Mouse (Mus musculus): ENCODE results near the gene Wscd2.

GRCm38 (mm10) chr5:113476816-113477215 lies 13.3 kb upstream of the Wscd2 start:
- TF ChIP-seq EP300 (IDR thresholded peaks at IDR 0.05; ENCODE audit: low read length), result no peak
- TF ChIP-seq CTCF (conservative IDR thresholded peaks at IDR 0.05 in 1 of 2, IDR thresholded peaks at IDR 0.05 in 1 of 2; ENCODE audit: low read depth in 2 of 2, low read length in 2 of 2), result no peak
- no peak for TF ChIP-seq USF2 (conservative IDR thresholded peaks at IDR 0.05; ENCODE audit: low read depth, low read length)
- TF ChIP-seq BHLHE40 (IDR thresholded peaks at IDR 0.05; ENCODE audit: low read depth, low read length), result no peak
- no peak for TF ChIP-seq MAX (IDR thresholded peaks at IDR 0.05; ENCODE audit: low read length)
- TF ChIP-seq GABPA (IDR thresholded peaks at IDR 0.05; ENCODE audit: insufficient replicate concordance, low read depth, low read length), result no peak
- no peak for TF ChIP-seq HCFC1 (IDR thresholded peaks at IDR 0.05; ENCODE audit: low read depth, low read length)
- TF ChIP-seq E2F4 (IDR thresholded peaks at IDR 0.05; ENCODE audit: insufficient replicate concordance, low read depth, low read length), result no peak
- TF ChIP-seq RCOR1 (conservative IDR thresholded peaks at IDR 0.05; ENCODE audit: low read depth, low read length), result no peak

All from CH12.LX (cell line).